ENCODE assay signal across 27 mouse cellular contexts in the genomic region with DNA sequence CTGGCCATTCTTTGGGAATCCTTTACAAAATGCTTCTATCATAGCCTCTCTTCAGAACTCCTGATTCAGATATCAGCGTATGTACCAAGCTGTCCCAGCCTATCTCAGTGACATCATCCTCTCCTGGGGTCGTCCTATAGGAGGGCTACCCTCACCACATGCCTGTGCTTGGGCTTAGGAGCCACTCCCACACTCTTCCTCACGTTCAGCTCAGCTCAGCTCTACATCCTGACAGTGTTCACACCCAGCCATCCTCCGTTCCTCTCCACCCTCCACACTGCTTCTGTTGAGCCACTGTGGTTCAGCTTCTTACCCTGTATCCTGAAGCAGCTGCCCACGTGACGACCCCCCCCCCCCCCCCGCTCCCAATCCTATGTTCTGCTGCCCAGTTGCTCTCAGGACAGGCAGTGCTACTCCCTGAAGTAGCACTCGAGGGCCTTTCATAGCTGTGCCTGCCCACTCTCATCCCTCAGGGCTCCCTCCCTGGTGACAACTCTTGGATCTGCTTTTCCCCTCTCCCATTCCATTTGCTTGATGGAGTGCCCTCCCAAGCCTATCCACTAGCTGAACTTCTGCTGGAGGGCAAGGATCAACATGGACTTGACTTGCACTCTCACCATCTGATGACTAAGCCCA. TPM values are rescaled to one million over a fixed set of nuclear protein-coding genes. Genes with fewer than 3 reads are reported as not detected.
DNase-seq lines count a peak whose midpoint lies in the region; ATAC-seq and TF ChIP-seq lines count a peak whose summit lies in the region.
"Had no signal": no experiment of that assay in that cellular context is flagged by ENCODE, and none has a peak within 500 bp of the region (broad histone marks: within the 10 kb centered on the region; RNA-seq: fewer than 3 reads in every experiment).

No protein-coding gene starts in this region.

- TF ChIP-seq CTCF in Patski (IDR thresholded peaks at IDR 0.05), result no peak
- no peak for TF ChIP-seq CTCF in stomach, postnatal 0 days (IDR thresholded peaks at IDR 0.05; ENCODE audit: low read depth)

- CTCF ChIA-PET in Patski (lab: Charles Lee), result no interaction called here

- no peak overlapping the region for H3K4me3 ChIP-seq in embryonic facial prominence, embryonic 13.5 days
- no peak overlapping the region for H3K4me3 ChIP-seq in embryonic facial prominence, embryonic 10.5 days
- no peak overlapping the region for H3K4me3 ChIP-seq in lung, embryonic 16.5 days (ENCODE audit: low read length)
- H3K4me3 ChIP-seq in stomach, postnatal 0 days (ENCODE audit: low read depth, low read length), result no peak overlapping the region
- H3K4me3 ChIP-seq: embryonic facial prominence, embryonic 15.5 days; forebrain, embryonic 12.5 days; heart, embryonic 12.5 days; limb, embryonic 12.5 days; midbrain, embryonic 12.5 days; myocyte; neural tube, embryonic 12.5 days had no signal

- in situ Hi-C loops in Patski (cut with MboI; ENCODE audit: low pct_unique_long_range_greater_than_20kb), result no loop called here

- DNase-seq in embryonic facial prominence, embryonic 10.5 days (ENCODE audit: low spot score), result no peak
- DNase-seq in Patski (ENCODE audit: low read depth, low spot score), result no peak
- DNase-seq in lung, postnatal 36 days, result peak; percentile 71
- no peak for DNase-seq in spleen, adult 18-20 months
- no peak for DNase-seq in stomach, postnatal 0 days (ENCODE audit: low spot score)
- DNase-seq: adrenal gland, postnatal 10 days; cerebellum, adult 11 months; cerebellum, adult 9-10 months; cerebellum, postnatal 36 days; forebrain, postnatal 0 days; heart, postnatal 10 days; kidney, adult 11 months; kidney, postnatal 14 days; right cerebral cortex, postnatal 4 days had no signal

- POLR2A ChIA-PET in Patski (lab: Charles Lee), result interaction anchor here (0.7 kb wide), 1 partner anchor 169 kb away, joined by 3 read pairs; no protein-coding TSS in a partner anchor

- H3K27me3 ChIP-seq in embryonic facial prominence, embryonic 13.5 days, result no peaks in the 10 kb centered on the region
- H3K27me3 ChIP-seq in embryonic facial prominence, embryonic 10.5 days (replicated peaks; ENCODE audit: low read depth, poor library complexity, severe bottlenecking), result no peaks in the 10 kb centered on the region
- no peaks in the 10 kb centered on the region for H3K27me3 ChIP-seq in Patski
- no peaks in the 10 kb centered on the region for H3K27me3 ChIP-seq in lung, embryonic 16.5 days (ENCODE audit: control insufficient read depth, insufficient read depth, low read depth, low read length)
- no peaks in the 10 kb centered on the region for H3K27me3 ChIP-seq in stomach, postnatal 0 days (ENCODE audit: control insufficient read depth, insufficient read depth, low read length)
- H3K27me3 ChIP-seq: CH12.LX; embryonic facial prominence, embryonic 15.5 days; forebrain, embryonic 12.5 days; heart, embryonic 12.5 days; limb, embryonic 12.5 days; midbrain, embryonic 12.5 days; neural tube, embryonic 12.5 days had no signal

- no peaks in the 10 kb centered on the region for H3K36me3 ChIP-seq in embryonic facial prominence, embryonic 13.5 days
- no peaks in the 10 kb centered on the region for H3K36me3 ChIP-seq in embryonic facial prominence, embryonic 10.5 days (replicated peaks)
- no peaks in the 10 kb centered on the region for H3K36me3 ChIP-seq in lung, embryonic 16.5 days (ENCODE audit: control insufficient read depth, insufficient read depth, low read length)
- no peaks in the 10 kb centered on the region for H3K36me3 ChIP-seq in stomach, postnatal 0 days (ENCODE audit: control insufficient read depth, insufficient read depth, low read length)
- H3K36me3 ChIP-seq: embryonic facial prominence, embryonic 15.5 days; forebrain, embryonic 12.5 days; heart, embryonic 12.5 days; limb, embryonic 12.5 days; midbrain, embryonic 12.5 days; neural tube, embryonic 12.5 days had no signal

- 45% methylated on average over 8 of the region's 8 CpGs for WGBS in embryonic facial prominence, embryonic 13.5 days
- WGBS in embryonic facial prominence, embryonic 10.5 days, result 49% methylated on average over 8 of the region's 8 CpGs
- WGBS in lung, embryonic 16.5 days, result 34% methylated on average over 4 of the region's 8 CpGs
- WGBS in stomach, postnatal 0 days, result 38% methylated on average over 6 of the region's 8 CpGs

- no peak overlapping the region for H3K9ac ChIP-seq in embryonic facial prominence, embryonic 13.5 days
- no peak overlapping the region for H3K9ac ChIP-seq in lung, embryonic 16.5 days (ENCODE audit: low read length)
- H3K9ac ChIP-seq in stomach, postnatal 0 days (ENCODE audit: low read length), result no peak overlapping the region
- H3K9ac ChIP-seq: embryonic facial prominence, embryonic 15.5 days; forebrain, embryonic 12.5 days; forebrain, postnatal 0 days; heart, embryonic 12.5 days; hindbrain, embryonic 14.5 days; limb, embryonic 12.5 days; midbrain, embryonic 12.5 days; neural tube, embryonic 12.5 days had no signal

- no peak overlapping the region for H3K4me2 ChIP-seq in embryonic facial prominence, embryonic 13.5 days
- no peak overlapping the region for H3K4me2 ChIP-seq in lung, embryonic 16.5 days (ENCODE audit: low read depth, low read length)
- H3K4me2 ChIP-seq in stomach, postnatal 0 days (replicated peaks; ENCODE audit: low read depth), result no peak overlapping the region
- H3K4me2 ChIP-seq: embryonic facial prominence, embryonic 15.5 days; forebrain, embryonic 12.5 days; heart, embryonic 12.5 days; hindbrain, embryonic 14.5 days; limb, embryonic 12.5 days; liver, embryonic 11.5 days; midbrain, embryonic 12.5 days; neural tube, embryonic 12.5 days had no signal

- ATAC-seq in embryonic facial prominence, embryonic 13.5 days (ENCODE audit: insufficient number of reproducible peaks, insufficient read depth, low FRiP score, low TSS enrichment, low read depth), result 0 out of 2 replicates have a peak, but pooled peaks have one; percentile 43
- ATAC-seq in Patski, result peak; percentile 49
- ATAC-seq in lung, embryonic 16.5 days (ENCODE audit: low read depth), result peak; percentile 61
- no peak for ATAC-seq in stomach, postnatal 0 days (ENCODE audit: low FRiP score, low TSS enrichment)
- ATAC-seq: forebrain, postnatal 0 days had no signal

- no peak for TF ChIP-seq EP300 in stomach, postnatal 0 days (optimal IDR thresholded peaks at IDR 0.05)

- no peaks in the 10 kb centered on the region for H3K9me3 ChIP-seq in embryonic facial prominence, embryonic 13.5 days
- no peaks in the 10 kb centered on the region for H3K9me3 ChIP-seq in embryonic facial prominence, embryonic 10.5 days
- no peaks in the 10 kb centered on the region for H3K9me3 ChIP-seq in lung, embryonic 16.5 days (ENCODE audit: control insufficient read depth, low read length)
- H3K9me3 ChIP-seq in stomach, postnatal 0 days (ENCODE audit: control insufficient read depth, low read length), result no peaks in the 10 kb centered on the region
- H3K9me3 ChIP-seq: embryonic facial prominence, embryonic 15.5 days; forebrain, embryonic 12.5 days; limb, embryonic 12.5 days; midbrain, embryonic 12.5 days; neural tube, embryonic 12.5 days had no signal

- no peaks in the 10 kb centered on the region for H3K4me1 ChIP-seq in embryonic facial prominence, embryonic 13.5 days
- H3K4me1 ChIP-seq in embryonic facial prominence, embryonic 10.5 days, result no peaks in the 10 kb centered on the region
- H3K4me1 ChIP-seq in lung, embryonic 16.5 days (replicated peaks; ENCODE audit: control insufficient read depth, insufficient read depth, low read length), result peaks cover 5% of the 10 kb centered on the region; the same call in 1 of the 2 replicates
- no peaks in the 10 kb centered on the region for H3K4me1 ChIP-seq in stomach, postnatal 0 days (replicated peaks; ENCODE audit: control insufficient read depth, insufficient read depth)
- H3K4me1 ChIP-seq: embryonic facial prominence, embryonic 15.5 days; forebrain, embryonic 12.5 days; heart, embryonic 12.5 days; limb, embryonic 12.5 days; midbrain, embryonic 12.5 days; neural tube, embryonic 12.5 days had no signal

- no peak overlapping the region for H3K27ac ChIP-seq in embryonic facial prominence, embryonic 13.5 days
- H3K27ac ChIP-seq in embryonic facial prominence, embryonic 10.5 days (replicated peaks), result no peak overlapping the region
- no peak overlapping the region for H3K27ac ChIP-seq in lung, embryonic 16.5 days (ENCODE audit: low read length)
- no peak overlapping the region for H3K27ac ChIP-seq in stomach, postnatal 0 days (replicated peaks)
- H3K27ac ChIP-seq: embryonic facial prominence, embryonic 15.5 days; forebrain, embryonic 12.5 days; hindbrain, embryonic 14.5 days; limb, embryonic 12.5 days; midbrain, embryonic 12.5 days; neural tube, embryonic 12.5 days had no signal

RNA-seq across cellular contexts. Expression of gene Zfp809, which starts 7.5 kb away (rescaled TPM):
- polyA plus RNA-seq in embryonic facial prominence, embryonic 13.5 days (2015; fragmentation: Nextera tagmentation; extraction: Ambion mirVana), result 19.5 and 19.7 TPM in 2 replicates
- 11.2 and 12.7 TPM in 2 replicates for polyA plus RNA-seq in embryonic facial prominence, embryonic 10.5 days (2016; fragmentation: Nextera tagmentation; extraction: Ambion mirVana)
- 32.9 TPM for polyA plus RNA-seq in Patski (2021)
- polyA plus RNA-seq in lung, embryonic 16.5 days (2015; fragmentation: Nextera tagmentation; extraction: Ambion mirVana), result 23.9 and 26.5 TPM in 2 replicates
- 12.2 and 12.9 TPM in 2 replicates for polyA plus RNA-seq in stomach, postnatal 0 days (2015; fragmentation: Nextera tagmentation; extraction: Ambion mirVana)

RNA-seq across cellular contexts. Expression of gene Zfp872, which starts 30.1 kb away (rescaled TPM):
- polyA plus RNA-seq in embryonic facial prominence, embryonic 13.5 days (2015; fragmentation: Nextera tagmentation; extraction: Ambion mirVana), result 0.14 and 0.15 TPM in 2 replicates
- 0.24 and 0.26 TPM in 2 replicates for polyA plus RNA-seq in embryonic facial prominence, embryonic 10.5 days (2016; fragmentation: Nextera tagmentation; extraction: Ambion mirVana)
- not detected for polyA plus RNA-seq in Patski (2021)
- polyA plus RNA-seq in lung, embryonic 16.5 days (2015; fragmentation: Nextera tagmentation; extraction: Ambion mirVana), result 1.4 and 1.6 TPM in 2 replicates
- 0.47 and 0.61 TPM in 2 replicates for polyA plus RNA-seq in stomach, postnatal 0 days (2015; fragmentation: Nextera tagmentation; extraction: Ambion mirVana)
- polyA plus RNA-seq: C2C12, myocyte had no signal

RNA-seq across cellular contexts. Expression of gene Zfp599, which starts 41.7 kb away (rescaled TPM):
- 7.6 and 8.4 TPM in 2 replicates for polyA plus RNA-seq in embryonic facial prominence, embryonic 13.5 days (2015; fragmentation: Nextera tagmentation; extraction: Ambion mirVana)
- 8.3 and 9.3 TPM in 2 replicates for polyA plus RNA-seq in embryonic facial prominence, embryonic 10.5 days (2016; fragmentation: Nextera tagmentation; extraction: Ambion mirVana)
- 0.27 TPM for polyA plus RNA-seq in Patski (2021)
- polyA plus RNA-seq in lung, embryonic 16.5 days (2015; fragmentation: Nextera tagmentation; extraction: Ambion mirVana), result 4.3 and 5.3 TPM in 2 replicates
- 1.2 and 1.4 TPM in 2 replicates for polyA plus RNA-seq in stomach, postnatal 0 days (2015; fragmentation: Nextera tagmentation; extraction: Ambion mirVana)
